Mouse (Mus musculus) liver, embryonic 14.5 days (tissue): ENCODE measurements at regions not wholly inside any gene's neighbourhood (a gene's known extent, or its start where the extent isn't known, plus 50 kb on each side); places are given as distances from the start of the nearest gene placed in this dataset.

Source experiments
- ATAC-seq: fragments of 200-750 bp; cut with Nextera tagmentation; 2 replicates; pipeline ENCODE4 v1.8.0; 2017; ENCODE audit warnings: moderate number of reproducible peaks, mild to moderate bottlenecking, moderate library complexity; ENCODE audit not compliant: insufficient read depth
- DNase-seq, 3 experiments: peaks; one replicate each; pipeline ENCODE4 v3.0.0-alpha.2; 2012 to 2013; ENCODE audit warnings: low read depth in 3 of 3, low spot score in 3 of 3
- H3K27ac ChIP-seq: fragments of 300-500 bp; sonication (generic); 2 replicates; pipeline ENCODE4 v1.5.1; 2014; ENCODE audit warnings: moderate library complexity, mild to moderate bottlenecking, control low read depth, inconsistent platforms
- H3K27me3 ChIP-seq: fragments of 300-500 bp; sonication (generic); 2 replicates; pipeline ENCODE4 v1.6.1; 2014; ENCODE audit warnings: mild to moderate bottlenecking, low read length, moderate library complexity; ENCODE audit not compliant: control insufficient read depth, insufficient read depth
- H3K36me3 ChIP-seq: fragments of 300-500 bp; sonication (generic); replicated peaks from 2 replicates; pipeline ENCODE4 v1.6.1; 2014; ENCODE audit warnings: low read depth; ENCODE audit not compliant: control insufficient read depth, insufficient read depth
- H3K4me1 ChIP-seq, 2 experiments: fragments of 200-500 bp in 1 of 2; fragments of 300-500 bp in 1 of 2; sonication (generic) in 1 of 2; replicated peaks; 2 replicates each; pipeline ENCODE4 v1.6.1; 2012 to 2014; ENCODE audit warnings: antibody characterized with exemption in 1 of 2, inconsistent platforms in 1 of 2, low read length in 1 of 2; ENCODE audit not compliant: control insufficient read depth in 2 of 2, insufficient read depth in 2 of 2
- H3K4me2 ChIP-seq: fragments of 300-500 bp; sonication (generic); 2 replicates; pipeline ENCODE4 v1.6.1; 2014; ENCODE audit warnings: low read depth, mild to moderate bottlenecking, control low read depth, moderate library complexity
- H3K4me3 ChIP-seq, 2 experiments: fragments of 200-500 bp in 1 of 2; fragments of 300-500 bp in 1 of 2; sonication (generic) in 1 of 2; 2 replicates each; pipeline ENCODE4 v1.5.1; 2012 to 2014; ENCODE audit warnings: low read depth in 2 of 2, low read length in 2 of 2, mild to moderate bottlenecking in 2 of 2, control low read depth in 1 of 2, inconsistent platforms in 1 of 2, moderate library complexity in 1 of 2; ENCODE audit not compliant: insufficient read depth in 1 of 2
- H3K9ac ChIP-seq: fragments of 300-500 bp; sonication (generic); replicated peaks from 2 replicates; pipeline ENCODE4 v1.6.1; 2014; ENCODE audit warnings: mild to moderate bottlenecking, control low read depth, moderate library complexity
- H3K9me3 ChIP-seq: fragments of 300-500 bp; sonication (generic); 2 replicates; pipeline ENCODE4 v1.6.1; 2016; ENCODE audit warnings: low read length, mixed read lengths; ENCODE audit not compliant: control insufficient read depth
- CTCF ChIP-seq: IDR thresholded peaks from 2 replicates; pipeline ENCODE4 v1.5.1; 2016; ENCODE audit warnings: antibody characterized with exemption, low read depth, control low read depth
- EP300 ChIP-seq: IDR thresholded peaks from 2 replicates; pipeline ENCODE4 v1.6.1; 2016; ENCODE audit warnings: antibody characterized with exemption, low read depth
- WGBS: fragments of 180-500 bp; shearing (Covaris S2); extraction: QIAGEN DNeasy Blood & Tissue Kit; methylation state at CpG from one replicate; pipeline ENCODE4 v1.1.7; 2014; ENCODE audit not compliant: insufficient replicate concordance; 5-methylcytosine and 5-hydroxymethylcytosine counted together

- TF ChIP-seq CTCF, result no peak
- no peak for TF ChIP-seq EP300
- Histone ChIP-seq H3K36me3 (no peaks in the 10 kb centered on the region), H3K9me3 (no peaks in the 10 kb centered on the region), H3K4me3 (no peak overlapping the region), H3K9ac (no peak overlapping the region), H3K4me1 (peaks cover 0 to 7% of the 10 kb centered on the region in 2 experiments; a peak in 2 of 4 replicates), H3K4me2 (no peak overlapping the region), H3K27ac (no peak overlapping the region), H3K27me3 (no peaks in the 10 kb centered on the region)
- no peak for DNase-seq
- ATAC-seq, result no peak
- 52% methylated on average over 12 of the region's 12 CpGs for WGBS
Observed at GRCm38 (mm10) chr12:69524337-69525035, 58.3 kb downstream of the Vcpkmt start.

GRCm38 (mm10) chr12:69519869-69520268 is 63.0 kb downstream of the Vcpkmt start:
- Histone ChIP-seq H3K4me3 (no peak overlapping the region), H3K4me1 (peaks cover 0 to 23% of the 10 kb centered on the region in 2 experiments; a peak in 2 of 4 replicates), H3K27me3 (no peaks in the 10 kb centered on the region), H3K9me3 (no peaks in the 10 kb centered on the region), H3K36me3 (no peaks in the 10 kb centered on the region), H3K4me2 (no peak overlapping the region), H3K9ac (no peak overlapping the region), H3K27ac (no peak overlapping the region)
- DNase-seq (no peak), ATAC-seq (no peak)
- no peak for TF ChIP-seq EP300
- no peak for TF ChIP-seq CTCF
- WGBS, result 46% methylated on average over 2 of the region's 2 CpGs

GRCm38 (mm10) chr12:69519028-69519427 is 63.8 kb downstream of the Vcpkmt start:
- Histone ChIP-seq H3K4me3 (no peak overlapping the region), H3K4me2 (no peak overlapping the region), H3K27me3 (no peaks in the 10 kb centered on the region), H3K9me3 (no peaks in the 10 kb centered on the region), H3K9ac (no peak overlapping the region), H3K4me1 (peaks cover 0 to 19% of the 10 kb centered on the region in 2 experiments; a peak in 2 of 4 replicates), H3K27ac (no peak overlapping the region), H3K36me3 (no peaks in the 10 kb centered on the region)
- no peak for TF ChIP-seq CTCF
- TF ChIP-seq EP300, result no peak
- DNase-seq (no peak), ATAC-seq (no peak)
- WGBS, result 42% methylated on average over 2 of the region's 2 CpGs

GRCm38 (mm10) chr12:69517616-69518015 is 65.2 kb downstream of the Vcpkmt start:
- no peak overlapping the region for H3K4me3 ChIP-seq
- TF ChIP-seq EP300 (no peak), CTCF (no peak)
- DNase-seq, result no peak
- H3K4me2 ChIP-seq, result no peak overlapping the region
- H3K9me3 ChIP-seq, result no peaks in the 10 kb centered on the region
- no peaks in the 10 kb centered on the region for H3K27me3 ChIP-seq
- ATAC-seq, result no peak
- no peaks in the 10 kb centered on the region for H3K36me3 ChIP-seq
- H3K27ac ChIP-seq, result no peak overlapping the region
- H3K4me1 ChIP-seq, result peaks cover 2 to 27% of the 10 kb centered on the region in 2 experiments; a peak in 2 of 4 replicates
- H3K9ac ChIP-seq, result no peak overlapping the region
- WGBS, result 66% methylated on average over 3 of the region's 3 CpGs

- Histone ChIP-seq H3K4me1 (peaks cover 2 to 27% of the 10 kb centered on the region in 2 experiments; a peak in 2 of 4 replicates), H3K9ac (no peak overlapping the region), H3K4me2 (no peak overlapping the region), H3K27ac (no peak overlapping the region), H3K27me3 (no peaks in the 10 kb centered on the region), H3K9me3 (no peaks in the 10 kb centered on the region), H3K4me3 (no peak overlapping the region), H3K36me3 (no peaks in the 10 kb centered on the region)
- TF ChIP-seq CTCF (no peak), EP300 (no peak)
- DNase-seq, result no peak
- 34% methylated on average over 10 of the region's 10 CpGs for WGBS
- ATAC-seq, result peak; percentile 32; the same call in 1 of the 2 replicates
Observed at GRCm38 (mm10) chr12:69516314-69516916, 66.4 kb downstream of the Vcpkmt start.
